Mouse (Mus musculus) CD4-positive helper T cell, adult 2 months (primary cell): ENCODE data around the gene Coa6.

ENCODE experiments used
- DNase-seq: peaks from one replicate; pipeline ENCODE4 v3.0.0-alpha.2; 2012; ENCODE audit warnings: low read depth, missing footprints, low spot score

Coa6 gene

DNA sequence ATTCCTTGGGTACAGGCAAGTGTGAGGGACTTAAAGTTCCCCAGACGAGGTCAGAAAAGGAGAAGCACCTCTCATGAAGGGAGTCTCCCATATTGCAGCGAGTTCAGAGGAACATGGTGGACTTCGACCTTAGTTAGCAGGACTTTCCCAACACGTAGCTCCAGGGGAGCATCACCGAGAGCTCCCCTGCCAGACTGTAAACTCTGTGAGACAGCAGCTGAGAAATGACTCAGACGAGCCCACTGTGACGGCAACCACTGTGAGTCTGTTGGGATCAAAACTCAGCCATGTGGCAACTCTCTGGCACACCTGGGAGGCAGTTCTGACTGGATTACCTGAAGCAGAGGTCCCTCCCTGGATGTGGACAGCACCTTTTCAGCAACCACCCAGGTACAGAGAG lies 41.8 kb downstream of the Coa6 start:
- DNase-seq = no peak

- no peak for DNase-seq
These were observed 51.5 kb downstream of the Coa6 start for GRCm38 (mm10) chr8:126473802-126474298.

DNA sequence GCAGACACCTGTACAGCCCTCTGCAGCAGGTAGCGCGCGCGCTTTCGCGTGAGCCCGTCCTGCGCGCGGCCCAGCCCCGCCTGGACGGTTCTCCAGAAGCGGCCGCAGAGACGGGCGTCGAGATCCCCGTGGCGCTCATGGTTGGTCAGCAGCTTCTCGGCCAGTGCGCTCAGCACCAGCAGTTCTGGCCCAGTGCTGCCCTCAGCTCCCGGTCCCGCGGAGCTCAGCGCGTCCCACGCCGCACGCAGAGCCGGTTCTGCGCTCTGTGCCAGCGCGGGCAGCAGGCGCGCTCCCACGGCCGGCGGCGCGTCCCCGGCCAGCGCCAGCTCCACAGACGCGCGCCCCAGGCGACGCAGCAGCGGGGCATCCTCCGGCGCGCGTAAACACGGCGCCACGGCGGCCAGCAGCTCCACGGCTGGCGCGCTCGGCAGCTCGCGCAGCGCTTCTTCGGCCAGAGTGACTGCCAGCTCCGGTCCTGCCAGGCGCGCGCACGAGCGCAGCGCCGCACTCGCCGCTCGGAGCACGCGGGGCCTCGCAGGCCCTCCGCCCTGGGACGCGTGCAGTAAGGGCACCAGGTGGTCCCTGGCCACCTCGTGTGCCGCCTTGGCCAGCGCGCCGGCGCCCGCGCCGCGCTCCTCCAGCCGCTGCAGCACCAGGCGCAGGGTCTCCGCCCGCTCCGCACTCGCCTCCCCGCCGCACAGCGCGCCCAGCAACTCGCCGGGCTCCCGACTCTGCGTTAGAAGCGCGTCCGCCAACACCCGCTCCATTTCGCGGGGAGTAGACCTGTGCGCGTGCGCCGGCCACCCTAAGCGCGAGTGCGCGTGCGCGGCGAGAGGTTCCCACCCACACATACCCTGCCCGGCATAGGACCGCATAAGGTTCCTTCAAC lies 52.2 kb downstream of the Coa6 start, which contains the start of gene Tarbp1:
Gene Tarbp1 (minus strand): TSS at position 767 of the 889 bp plus-strand sequence.
- DNase-seq = peak; percentile 94
